Mouse (Mus musculus): ENCODE measurements around the gene Grk3. TPM values are rescaled to one million over a fixed set of nuclear protein-coding genes. Genes with fewer than 3 reads are reported as not detected.
A peak's percentile ranks its signal among the peaks of the same experiment; 100 is the strongest.

Grk3 gene
- total RNA-seq, 2 experiments from 2014 or later = 4.6 to 5.0 TPM

GRCm38 (mm10) chr5:112870729-112871128 lies 144.9 kb downstream of the Grk3 start:
- Histone ChIP-seq H3K27ac (no peak overlapping the region), H3K4me3 (no peak overlapping the region)
- intact Hi-C loops (cut with DNase I) = loop anchor here (1.0 to 5.0 kb wide), 2 partner anchors 142 to 184 kb away; no protein-coding TSS in a partner anchor
- peak; percentile 80 for DNase-seq
- TF ChIP-seq CTCF (IDR thresholded peaks at IDR 0.05) = peak; percentile 91

GRCm38 (mm10) chr5:112868620-112869019 lies 147.0 kb downstream of the Grk3 start:
- intact Hi-C loops (cut with DNase I) = no loop called here

GRCm38 (mm10) chr5:112864719-112865367 lies 150.7 kb downstream of the Grk3 start:
- intact Hi-C loops (cut with DNase I) = no loop called here
- Histone ChIP-seq H3K4me3 (no peak overlapping the region), H3K27ac (no peak overlapping the region)
- peak; percentile 60 for TF ChIP-seq CTCF (IDR thresholded peaks at IDR 0.05)
- DNase-seq = no peak

More at GRCm38 (mm10) chr5:112868620-112869019, 147.0 kb downstream of the Grk3 start:
- no peak overlapping the region for H3K27ac ChIP-seq
- TF ChIP-seq CTCF (IDR thresholded peaks at IDR 0.05) = no peak
- H3K4me3 ChIP-seq = no peak overlapping the region
- no peak for DNase-seq

Other genes with a start within 250 kb of the Grk3 start
- gene Myo18b, start 119.4 kb downstream of the Grk3 start, total RNA-seq (2021) = 100 to 1,000 TPM; 319 to 413 TPM
- gene Crybb2, start 54.3 kb upstream of the Grk3 start, total RNA-seq (2021) = not detected
- gene Crybb3, start 65.8 kb upstream of the Grk3 start, total RNA-seq (2021) = 1 to 10 TPM in 1 of 2 experiments, under 1 TPM in 1; 0.79 to 1.0 TPM
- gene 2900026A02Rik, start 205.4 kb upstream of the Grk3 start, total RNA-seq (2021) = 10 to 100 TPM; 19.6 to 24.6 TPM
- not detected for gene Tmem211, start 211.1 kb upstream of the Grk3 start, total RNA-seq (2021)